Mouse (Mus musculus): Measurements from ENCODE around the gene Tulp3.

DNA sequence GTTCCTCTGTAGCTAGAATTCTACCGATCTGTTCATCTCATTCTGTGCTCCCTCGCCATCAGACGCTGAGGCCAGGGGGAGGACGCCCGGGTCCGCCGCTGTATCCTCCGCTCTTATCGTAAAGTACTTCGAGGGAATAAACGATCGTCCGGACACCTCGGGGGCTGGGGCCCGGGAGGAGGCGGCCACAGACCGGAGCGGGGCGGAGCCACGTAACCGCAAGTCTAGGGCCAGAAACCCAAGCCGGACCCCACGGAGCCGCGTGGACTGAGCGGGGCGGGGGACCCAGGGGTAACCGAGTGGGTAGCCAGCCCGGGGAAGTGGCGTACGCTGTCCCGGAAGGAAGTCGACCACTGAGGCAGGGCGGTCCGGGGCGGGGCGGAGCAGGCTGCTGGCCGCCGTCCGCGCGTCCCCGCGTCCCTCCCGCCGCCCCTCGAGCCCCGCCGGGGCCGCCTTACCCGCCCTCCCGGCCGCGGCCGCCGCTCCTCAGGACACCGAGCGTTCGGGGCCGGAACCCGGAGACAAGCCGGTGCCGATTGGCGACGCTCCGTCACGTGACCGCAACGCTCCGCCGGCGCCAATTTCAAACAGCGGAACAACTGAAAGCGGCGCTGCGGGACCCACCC lies 6.8 kb upstream of the Tulp3 start, which contains the start of the genes Rhno1 and Foxm1:
- TF ChIP-seq POLR2A (IDR thresholded peaks at IDR 0.05; ENCODE audit: control insufficient read depth, low read depth, low read length) (peak; percentile 53; the same call in 1 of the 2 replicates), CTCF (IDR thresholded peaks at IDR 0.05; ENCODE audit: control insufficient read depth, insufficient read depth, insufficient replicate concordance, low read depth, low read length) (no peak)

Measured in testis, adult 2 months (tissue).